Mouse (Mus musculus): Measurements from ENCODE around the gene Rrp15.
"Not testable (repeated sequence)": the region's sequence is repeated elsewhere in the genome, so short reads cannot be mapped to it uniquely, and the experiment has no call there.

Rrp15 gene

GRCm38 (mm10) chr1:186748724-186749653 lies at the start of gene Rrp15:
Gene Rrp15, minus strand, starts transcription at chr1:186749358.
- peak; percentile 86 for DNase-seq (ENCODE audit: low spot score)

- DNase-seq (ENCODE audit: low spot score) = no peak
Observed at GRCm38 (mm10) chr1:186797991-186798390, 48.8 kb upstream of the Rrp15 start.

- DNase-seq (ENCODE audit: low spot score) = no peak
Observed at GRCm38 (mm10) chr1:186785359-186785758, 36.2 kb upstream of the Rrp15 start.

GRCm38 (mm10) chr1:186780826-186781225 lies 31.7 kb upstream of the Rrp15 start:
- no peak for DNase-seq (ENCODE audit: low spot score)

- no peak for DNase-seq (ENCODE audit: low spot score)
Observed at GRCm38 (mm10) chr1:186773124-186773523, 24.0 kb upstream of the Rrp15 start.

- no peak for DNase-seq (ENCODE audit: low spot score)
Observed at GRCm38 (mm10) chr1:186772547-186773077, 23.5 kb upstream of the Rrp15 start.

GRCm38 (mm10) chr1:186772005-186772404 lies 22.8 kb upstream of the Rrp15 start:
- DNase-seq (ENCODE audit: low spot score) = no peak

- no peak for DNase-seq (ENCODE audit: low spot score)
Observed at GRCm38 (mm10) chr1:186770659-186771058, 21.5 kb upstream of the Rrp15 start.

GRCm38 (mm10) chr1:186768392-186768791 lies 19.2 kb upstream of the Rrp15 start:
- no peak for DNase-seq (ENCODE audit: low spot score)

- not testable (repeated sequence) for DNase-seq (ENCODE audit: low spot score)
Observed at GRCm38 (mm10) chr1:186763451-186763850, 14.3 kb upstream of the Rrp15 start.

GRCm38 (mm10) chr1:186749675-186750283 lies 621 bp upstream of the Rrp15 start:
- DNase-seq (ENCODE audit: low spot score) = no peak

GRCm38 (mm10) chr1:186739828-186740227 lies 9.3 kb downstream of the Rrp15 start:
- no peak for DNase-seq (ENCODE audit: low spot score)

- no peak for DNase-seq (ENCODE audit: low spot score)
Observed at GRCm38 (mm10) chr1:186735537-186735936, 13.6 kb downstream of the Rrp15 start.

- DNase-seq (ENCODE audit: low spot score) = no peak
Observed at GRCm38 (mm10) chr1:186733052-186733451, 16.1 kb downstream of the Rrp15 start.

GRCm38 (mm10) chr1:186728778-186729177 lies 20.4 kb downstream of the Rrp15 start:
- no peak for DNase-seq (ENCODE audit: low spot score)

- no peak for DNase-seq (ENCODE audit: low spot score)
Observed at GRCm38 (mm10) chr1:186726117-186726516, 23.0 kb downstream of the Rrp15 start.

- no peak for DNase-seq (ENCODE audit: low spot score)
Observed at GRCm38 (mm10) chr1:186722299-186722698, 26.9 kb downstream of the Rrp15 start.

- DNase-seq (ENCODE audit: low spot score) = peak; percentile 58
Observed at GRCm38 (mm10) chr1:186721846-186722245, 27.3 kb downstream of the Rrp15 start.

GRCm38 (mm10) chr1:186721166-186721565 lies 28.0 kb downstream of the Rrp15 start:
- no peak for DNase-seq (ENCODE audit: low spot score)

- no peak for DNase-seq (ENCODE audit: low spot score)
Observed at GRCm38 (mm10) chr1:186719708-186720107, 29.4 kb downstream of the Rrp15 start.

- no peak for DNase-seq (ENCODE audit: low spot score)
Observed at GRCm38 (mm10) chr1:186718881-186719280, 30.3 kb downstream of the Rrp15 start.

- DNase-seq (ENCODE audit: low spot score) = no peak
Observed at GRCm38 (mm10) chr1:186714980-186715896, 33.9 kb downstream of the Rrp15 start.

Measured in testis, postnatal 14 days (tissue).